In genomic region chr1:86215297-86215696, GRCm38 (mm10) we compare ENCODE assay signal across 28 mouse cellular contexts.
DNase-seq lines count a peak whose midpoint lies in the region; ATAC-seq and TF ChIP-seq lines count a peak whose summit lies in the region.
"Had no signal": no experiment of that assay in that cellular context is flagged by ENCODE, and none has a peak within 500 bp of the region (broad histone marks: within the 10 kb centered on the region; RNA-seq: fewer than 3 reads in every experiment).

No protein-coding gene starts in this region.

- peaks cover 13 to 24% of the 10 kb centered on the region in 2 experiments for H3K4me1 ChIP-seq in MEL (ENCODE audit: control insufficient read depth in 1 of 2, insufficient read depth in 2 of 2, low read length in 2 of 2)
- H3K4me1 ChIP-seq: embryonic facial prominence, embryonic 13.5 days; forebrain, embryonic 12.5 days; hindbrain, embryonic 10.5 days; limb, embryonic 12.5 days; midbrain, embryonic 15.5 days; neural tube, embryonic 12.5 days had no signal

- H3K9me3 ChIP-seq in MEL (replicated peaks; ENCODE audit: insufficient read depth, low read length), result no peaks in the 10 kb centered on the region
- H3K9me3 ChIP-seq: embryonic facial prominence, embryonic 13.5 days; forebrain, embryonic 12.5 days; heart, embryonic 10.5 days; hindbrain, embryonic 10.5 days; limb, embryonic 12.5 days; midbrain, embryonic 15.5 days; neural tube, embryonic 12.5 days had no signal

- TF ChIP-seq RAD21 in MEL (IDR thresholded peaks at IDR 0.05; ENCODE audit: low read depth, low read length), result no peak

- TF ChIP-seq POLR2A in MEL (IDR thresholded peaks at IDR 0.05; ENCODE audit: control insufficient read depth in 1 of 2, insufficient read depth in 1 of 2, low read depth in 1 of 2, low read length in 2 of 2, poor library complexity in 1 of 2), result no peak

- H3K4me3 ChIP-seq in MEL (ENCODE audit: control insufficient read depth in 1 of 2, insufficient read depth in 1 of 2, low read depth in 2 of 2, low read length in 2 of 2), result no peak overlapping the region
- H3K4me3 ChIP-seq in left cerebral cortex, adult 2 months, result no peak overlapping the region
- H3K4me3 ChIP-seq: embryonic facial prominence, embryonic 13.5 days; erythroblast, embryonic 14.5 days; forebrain, embryonic 12.5 days; gastrocnemius, adult 2 months; heart, embryonic 10.5 days; hindbrain, embryonic 10.5 days; layer of hippocampus, adult 2 months; limb, embryonic 12.5 days; midbrain, embryonic 15.5 days; neural tube, embryonic 12.5 days had no signal

- DNase-seq in lung, postnatal 25 days (ENCODE audit: low spot score), result peak; percentile 23
- DNase-seq in lung, adult 18-20 months, result no peak
- DNase-seq in 416B (ENCODE audit: low read depth), result peak; percentile 60
- DNase-seq in MEL (ENCODE audit: low read depth, low spot score), result peak; percentile 72
- DNase-seq in left cerebral cortex, adult 2 months (ENCODE audit: extremely low spot score in 1 of 2, low spot score in 2 of 2), result no peak
- no peak for DNase-seq in heart, postnatal 10 days
- no peak for DNase-seq in urinary bladder, adult 2 months (ENCODE audit: low spot score)
- DNase-seq: cerebellum, adult 2 months; cerebellum, postnatal 25 days; embryo, embryonic 11 days; gastrocnemius, adult 2 months; kidney, adult 9 months; kidney, postnatal 14 days; right cerebral cortex, postnatal 25 days; thymus, postnatal 4 days had no signal

- H3K27me3 ChIP-seq in MEL (ENCODE audit: control insufficient read depth in 1 of 2, insufficient read depth in 2 of 2, low read length in 2 of 2), result no peaks in the 10 kb centered on the region
- H3K27me3 ChIP-seq: embryonic facial prominence, embryonic 13.5 days; forebrain, embryonic 12.5 days; limb, embryonic 12.5 days; midbrain, embryonic 15.5 days; neural tube, embryonic 12.5 days had no signal

- TF ChIP-seq EP300 in MEL (IDR thresholded peaks at IDR 0.05; ENCODE audit: low read depth in 1 of 2, low read length in 2 of 2), result peak in 1 of 2 experiments; percentile 48; a peak in 2 of 4 replicates

- intact Hi-C loops in left cerebral cortex, adult 2 months (cut with DNase I), result no loop called here
- intact Hi-C loops in heart, postnatal 10 days (cut with DNase I), result no loop called here

- H3K79me2 ChIP-seq in MEL (ENCODE audit: control insufficient read depth, insufficient read depth, low read length, poor library complexity), result no peaks in the 10 kb centered on the region

- peak overlapping the region; percentile 60 for H3K27ac ChIP-seq in MEL (ENCODE audit: control insufficient read depth, low read depth, low read length)
- no peak overlapping the region for H3K27ac ChIP-seq in left cerebral cortex, adult 2 months
- H3K27ac ChIP-seq: embryonic facial prominence, embryonic 13.5 days; forebrain, embryonic 12.5 days; gastrocnemius, adult 2 months; heart, embryonic 10.5 days; hindbrain, embryonic 10.5 days; limb, embryonic 12.5 days; liver, embryonic 14.5 days; midbrain, embryonic 15.5 days; neural tube, embryonic 12.5 days had no signal

- ATAC-seq in granulocyte monocyte progenitor cell, adult 5-6 weeks (replicated peaks; ENCODE audit: poor library complexity, severe bottlenecking), result peak; percentile 46
- ATAC-seq: hindbrain, embryonic 16.5 days; intestine, embryonic 16.5 days; midbrain, embryonic 15.5 days had no signal

- peaks cover 0 to 20% of the 10 kb centered on the region in 2 experiments; a peak in 2 of 4 replicates for H3K36me3 ChIP-seq in MEL (ENCODE audit: control insufficient read depth in 1 of 2, insufficient read depth in 2 of 2, low read length in 2 of 2)

- no peak for TF ChIP-seq CTCF in MEL (IDR thresholded peaks at IDR 0.05 in 2 of 3, conservative IDR thresholded peaks at IDR 0.05 in 1 of 3; ENCODE audit: control insufficient read depth in 1 of 3, insufficient read depth in 1 of 3, low read depth in 2 of 3, low read length in 3 of 3, poor library complexity in 1 of 3, severe bottlenecking in 1 of 3)
- TF ChIP-seq CTCF in left cerebral cortex, adult 2 months (IDR thresholded peaks at IDR 0.05), result no peak

- no peak overlapping the region for H3K9ac ChIP-seq in MEL (ENCODE audit: control insufficient read depth, low read depth, low read length, poor library complexity, severe bottlenecking)
- H3K9ac ChIP-seq: embryonic facial prominence, embryonic 13.5 days; forebrain, embryonic 12.5 days; limb, embryonic 12.5 days; liver, embryonic 14.5 days; midbrain, embryonic 15.5 days; neural tube, embryonic 12.5 days had no signal

TF ChIP-seq in MEL, 35 proteins besides CTCF, POLR2A, EP300 and RAD21:
- no peak for TF ChIP-seq POLR2AphosphoS5 (IDR thresholded peaks at IDR 0.05; ENCODE audit: borderline replicate concordance, low read depth, low read length)
- peak; percentile 82 for TF ChIP-seq TBP (IDR thresholded peaks at IDR 0.05; ENCODE audit: low read depth, low read length)
- no peak for TF ChIP-seq E2F4 (IDR thresholded peaks at IDR 0.05; ENCODE audit: borderline replicate concordance, low read depth, low read length)
- TF ChIP-seq MAX (IDR thresholded peaks at IDR 0.05; ENCODE audit: low read length), result no peak
- peak; percentile 88 for TF ChIP-seq ZNF384 (IDR thresholded peaks at IDR 0.05; ENCODE audit: low read depth, low read length)
- TF ChIP-seq ZKSCAN1 (IDR thresholded peaks at IDR 0.05; ENCODE audit: low read depth, low read length), result no peak
- TF ChIP-seq GATA1 (IDR thresholded peaks at IDR 0.05; ENCODE audit: low read depth, low read length), result no peak
- TF ChIP-seq MYC (IDR thresholded peaks at IDR 0.05; ENCODE audit: low read depth, low read length), result no peak

Comparison
In these comparisons a context has a peak if more than half of its experiments do, and no peak if none do; other contexts are left out.
1. DNase-seq: peak in lung, postnatal 25 days (single experiment), 416B (single experiment) and MEL (single experiment); none in lung, adult 18-20 months (0 of 2), left cerebral cortex, adult 2 months (0 of 2), heart, postnatal 10 days (0 of 2) and urinary bladder, adult 2 months (single experiment).